Mouse (Mus musculus) spleen, adult 2 months (tissue): ENCODE measurements around the gene Zkscan1.

Experiments used
- CTCF ChIP-seq: fragments of 200-500 bp; IDR thresholded peaks from 2 replicates; pipeline ENCODE4 v1.5.1; 2011; ENCODE audit warnings: mild to moderate bottlenecking, inconsistent platforms; ENCODE audit not compliant: insufficient read depth, insufficient read length, insufficient replicate concordance; ENCODE audit errors: extremely low read depth
- POLR2A ChIP-seq: fragments of 200-500 bp; IDR thresholded peaks from 2 replicates; pipeline ENCODE4 v1.6.1; 2011; ENCODE audit warnings: low read depth, low read length, inconsistent platforms

GRCm38 (mm10) chr5:138089108-138089551 lies 4.2 kb downstream of the Zkscan1 start:
- TF ChIP-seq CTCF (no peak), POLR2A (no peak)
